Mouse (Mus musculus) lung, postnatal 0 days (tissue): ENCODE results near the gene Il24. TPM values are rescaled to one million over a fixed set of nuclear protein-coding genes. Genes with fewer than 3 reads are reported as not detected.

Experiments used
- ATAC-seq: fragments of 200-750 bp; cut with Nextera tagmentation; 2 replicates; pipeline ENCODE4 v1.8.0; 2017; ENCODE audit warnings: moderate library complexity
- DNase-seq: peaks from one replicate; pipeline ENCODE4 v3.0.0-alpha.2; 2016; ENCODE audit warnings: low spot score
- H3K27ac ChIP-seq: fragments of 300-500 bp; sonication (generic); 2 replicates; pipeline ENCODE4 v1.5.1; 2014; ENCODE audit warnings: antibody characterized with exemption, mild to moderate bottlenecking, low read length, mixed read lengths
- H3K27me3 ChIP-seq: fragments of 300-500 bp; sonication (generic); replicated peaks from 2 replicates; pipeline ENCODE4 v1.6.1; 2014; ENCODE audit warnings: low read length, mixed read lengths; ENCODE audit not compliant: insufficient read depth
- H3K36me3 ChIP-seq: fragments of 300-500 bp; sonication (generic); 2 replicates; pipeline ENCODE4 v1.6.1; 2014; ENCODE audit warnings: low read length, mixed read lengths; ENCODE audit not compliant: insufficient read depth
- H3K4me1 ChIP-seq: fragments of 300-500 bp; sonication (generic); 2 replicates; pipeline ENCODE4 v1.6.1; 2014; ENCODE audit warnings: antibody characterized with exemption, low read depth, low read length, mixed read lengths; ENCODE audit not compliant: insufficient read depth
- H3K4me2 ChIP-seq: fragments of 300-500 bp; sonication (generic); replicated peaks from 2 replicates; pipeline ENCODE4 v1.6.1; 2014; ENCODE audit warnings: low read depth, mild to moderate bottlenecking, low read length, moderate library complexity, mixed read lengths
- H3K4me3 ChIP-seq: fragments of 300-500 bp; sonication (generic); 2 replicates; pipeline ENCODE4 v1.5.1; 2014; ENCODE audit warnings: low read depth, low read length
- H3K9ac ChIP-seq: fragments of 300-500 bp; sonication (generic); replicated peaks from 2 replicates; pipeline ENCODE4 v1.6.1; 2014; ENCODE audit warnings: low read depth, mild to moderate bottlenecking
- H3K9me3 ChIP-seq: fragments of 300-500 bp; sonication (generic); 2 replicates; pipeline ENCODE4 v1.6.1; 2016; ENCODE audit warnings: low read length, mixed read lengths
- CTCF ChIP-seq: IDR thresholded peaks from 2 replicates; pipeline ENCODE4 v1.5.1; 2016; ENCODE audit warnings: antibody characterized with exemption, mild to moderate bottlenecking
- EP300 ChIP-seq: IDR thresholded peaks from 2 replicates; pipeline ENCODE4 v1.6.1; 2016; ENCODE audit warnings: antibody characterized with exemption, mild to moderate bottlenecking, control low read depth
- WGBS: fragments of 180-500 bp; shearing (Covaris S2); extraction: QIAGEN DNeasy Blood & Tissue Kit; methylation state at CpG from one replicate; pipeline ENCODE4 v1.1.7; 2014; 5-methylcytosine and 5-hydroxymethylcytosine counted together
- polyA plus RNA-seq: library from polyadenylated mRNA; unstranded; fragments of >200 nt; fragmentation: Nextera tagmentation; extraction: Ambion mirVana; gene quantifications from 2 replicates; pipeline ENCODE4 v1.2.1, GENCODE M21; 2015

The Il24 gene
- not detected in 2 replicates for polyA plus RNA-seq

DNA sequence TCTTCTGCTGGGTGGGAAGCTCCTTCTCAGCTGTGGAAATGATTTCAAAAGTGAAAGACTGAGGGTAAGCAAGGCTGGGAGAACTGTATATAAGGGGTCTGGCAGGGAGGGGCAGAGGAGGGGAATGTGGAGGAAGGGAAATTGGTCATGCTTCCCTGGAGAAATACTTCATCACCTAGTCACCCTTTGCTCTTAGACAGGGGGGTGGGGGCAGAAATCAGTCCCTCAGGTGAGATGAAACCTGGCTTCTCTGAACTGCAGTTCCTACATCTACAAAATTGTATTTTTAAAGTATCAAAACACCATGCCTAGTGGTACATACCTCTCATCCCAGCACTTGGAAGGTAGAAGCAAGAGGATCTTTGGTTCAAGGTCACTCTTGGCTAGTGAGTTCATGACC is at the start of gene Il24:
TSS of gene Il24 (minus strand) at position 101 of the 400 bp plus-strand sequence.
- Histone ChIP-seq H3K27ac (no peak within 1 kb of the TSS), H3K4me2 (no peak within 1 kb of the TSS), H3K9me3 (no peaks in the 10 kb centered on the region), H3K27me3 (no peaks in the 10 kb centered on the region), H3K4me3 (no peak within 1 kb of the TSS), H3K4me1 (no peaks in the 10 kb centered on the region), H3K9ac (no peak within 1 kb of the TSS), H3K36me3 (no peaks in the 10 kb centered on the region)
- no peak for TF ChIP-seq CTCF
- TF ChIP-seq EP300, result no peak
- DNase-seq, result no peak
- no peak for ATAC-seq

DNA sequence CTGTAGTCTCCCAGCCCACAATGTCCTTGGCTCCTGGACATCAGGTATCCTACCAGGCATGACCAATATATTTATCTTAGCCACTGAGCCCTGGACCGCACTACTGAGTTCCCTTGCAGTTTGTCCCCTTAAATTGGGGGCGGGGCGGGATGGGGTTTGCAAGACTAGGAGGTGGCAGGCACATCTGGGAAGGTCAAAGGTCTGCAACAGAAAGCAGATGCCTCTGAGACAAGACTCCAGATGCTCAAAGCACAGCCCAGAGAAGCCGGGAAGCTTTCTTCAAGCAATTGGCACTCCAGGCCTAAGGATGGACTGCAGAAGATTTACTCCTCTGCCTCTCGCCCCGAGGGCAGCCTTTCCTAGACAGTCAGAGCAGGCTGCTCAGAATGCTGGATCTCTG is 49.1 kb upstream of the Il24 start:
- Histone ChIP-seq H3K4me3 (no peak overlapping the region), H3K9ac (no peak overlapping the region), H3K27me3 (no peaks in the 10 kb centered on the region), H3K36me3 (no peaks in the 10 kb centered on the region), H3K27ac (no peak overlapping the region), H3K4me1 (no peaks in the 10 kb centered on the region), H3K9me3 (no peaks in the 10 kb centered on the region), H3K4me2 (no peak overlapping the region)
- WGBS, result 54% methylated on average over 6 of the region's 6 CpGs
- no peak for ATAC-seq
- TF ChIP-seq EP300, result no peak
- TF ChIP-seq CTCF, result no peak
- no peak for DNase-seq

DNA sequence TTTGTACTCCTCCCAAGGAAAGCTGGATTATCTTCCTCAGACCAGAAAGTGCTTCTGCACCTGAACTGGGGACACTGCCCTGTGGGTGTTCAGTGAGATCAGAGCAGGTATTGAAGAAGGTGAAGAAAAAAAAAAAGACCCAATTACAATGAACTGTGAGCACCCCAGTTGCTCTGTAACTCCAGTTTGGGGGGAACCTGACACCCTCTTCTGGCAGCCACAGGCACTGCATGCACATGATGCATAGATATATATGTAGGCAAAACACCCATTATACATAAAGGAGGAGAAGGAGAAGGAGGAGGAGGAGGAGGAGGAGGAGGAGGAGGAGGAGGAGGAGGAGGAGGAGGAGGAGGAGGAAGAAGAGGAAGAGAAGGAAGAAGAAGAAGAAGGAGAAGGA is 39.2 kb upstream of the Il24 start:
- ATAC-seq, result no peak
- DNase-seq, result no peak
- Histone ChIP-seq H3K9me3 (no peaks in the 10 kb centered on the region), H3K4me3 (no peak overlapping the region), H3K4me2 (no peak overlapping the region), H3K36me3 (no peaks in the 10 kb centered on the region), H3K27ac (no peak overlapping the region), H3K27me3 (no peaks in the 10 kb centered on the region), H3K9ac (no peak overlapping the region), H3K4me1 (no peaks in the 10 kb centered on the region)
- TF ChIP-seq CTCF (peak; percentile 37), EP300 (no peak)

DNA sequence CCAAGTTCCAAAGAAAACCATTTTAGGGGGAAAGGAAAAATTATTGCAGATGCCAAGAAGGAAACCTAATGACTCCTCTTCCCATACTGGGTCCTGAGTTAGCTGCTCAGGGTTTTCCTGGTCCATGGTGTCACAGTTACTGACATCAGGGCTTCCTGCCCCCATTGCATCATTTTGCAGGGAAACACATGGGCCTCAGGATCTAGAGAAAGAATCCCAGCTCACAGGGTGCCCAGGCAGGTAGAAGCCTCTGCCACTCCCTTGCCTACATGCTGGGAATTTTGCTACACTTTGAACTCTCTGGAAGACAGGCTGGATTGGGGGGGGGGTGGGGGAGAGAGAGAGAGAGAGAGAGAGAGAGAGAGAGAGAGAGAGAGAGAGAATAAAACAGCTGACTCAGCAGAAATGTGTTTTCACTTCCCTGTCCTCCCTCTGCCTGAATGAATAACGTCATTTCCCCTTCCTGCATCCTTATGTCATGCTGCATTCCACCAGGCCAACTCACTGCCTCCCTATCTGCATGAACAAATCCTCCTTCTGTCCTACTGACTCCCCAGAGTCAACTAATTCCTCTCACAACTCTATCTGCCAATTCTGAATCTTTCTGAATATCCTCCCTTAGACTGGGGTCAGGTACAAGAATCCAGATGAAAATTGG is 31.2 kb upstream of the Il24 start:
- TF ChIP-seq CTCF (no peak), EP300 (no peak)
- Histone ChIP-seq H3K36me3 (no peaks in the 10 kb centered on the region), H3K4me1 (no peaks in the 10 kb centered on the region), H3K27me3 (no peaks in the 10 kb centered on the region), H3K4me3 (no peak overlapping the region), H3K4me2 (no peak overlapping the region), H3K27ac (no peak overlapping the region), H3K9ac (no peak overlapping the region), H3K9me3 (no peaks in the 10 kb centered on the region)
- ATAC-seq, result no peak
- 6% methylated on average over 1 of the region's 1 CpGs for WGBS
- peak; percentile 22 for DNase-seq

DNA sequence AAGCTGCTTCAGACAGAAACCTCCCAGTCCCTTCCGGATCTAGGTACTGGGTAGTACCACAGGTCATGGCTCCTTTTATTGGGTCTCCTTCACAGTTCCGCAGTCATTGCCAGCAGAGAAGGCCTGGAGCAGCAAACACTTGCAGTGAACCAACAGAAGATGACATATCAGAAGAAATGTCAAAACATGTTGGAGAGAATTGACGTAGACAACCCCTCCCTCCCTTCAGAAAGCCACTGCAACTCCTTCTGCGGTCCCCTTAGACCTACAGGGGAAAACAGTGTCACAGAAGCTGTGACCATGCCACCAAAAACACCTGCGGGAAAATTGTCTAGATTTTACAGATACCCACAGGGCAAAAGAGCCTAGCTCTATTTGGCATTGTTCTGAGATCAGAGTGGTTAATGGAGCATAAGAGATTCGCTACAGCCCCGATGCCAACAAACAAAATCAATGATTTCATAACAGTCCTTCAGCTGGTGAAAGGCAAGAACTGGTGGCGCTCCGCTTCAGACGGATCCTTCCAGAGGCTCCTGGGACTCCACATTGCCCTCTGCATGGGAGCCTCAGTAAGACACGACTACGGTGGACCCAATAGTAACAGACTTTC is 24.3 kb upstream of the Il24 start, which contains the start of gene Il20:
TSS of gene Il20 (minus strand) at position 51 of the 610 bp plus-strand sequence.
- Histone ChIP-seq H3K4me1 (no peaks in the 10 kb centered on the region), H3K4me2 (no peak within 1 kb of the TSS), H3K4me3 (no peak within 1 kb of the TSS), H3K9ac (no peak within 1 kb of the TSS), H3K27ac (no peak within 1 kb of the TSS), H3K27me3 (no peaks in the 10 kb centered on the region), H3K36me3 (no peaks in the 10 kb centered on the region), H3K9me3 (no peaks in the 10 kb centered on the region)
- WGBS, result 87% methylated on average over 12 of the region's 12 CpGs
- no peak for ATAC-seq
- DNase-seq, result no peak
- TF ChIP-seq CTCF (no peak), EP300 (no peak)

DNA sequence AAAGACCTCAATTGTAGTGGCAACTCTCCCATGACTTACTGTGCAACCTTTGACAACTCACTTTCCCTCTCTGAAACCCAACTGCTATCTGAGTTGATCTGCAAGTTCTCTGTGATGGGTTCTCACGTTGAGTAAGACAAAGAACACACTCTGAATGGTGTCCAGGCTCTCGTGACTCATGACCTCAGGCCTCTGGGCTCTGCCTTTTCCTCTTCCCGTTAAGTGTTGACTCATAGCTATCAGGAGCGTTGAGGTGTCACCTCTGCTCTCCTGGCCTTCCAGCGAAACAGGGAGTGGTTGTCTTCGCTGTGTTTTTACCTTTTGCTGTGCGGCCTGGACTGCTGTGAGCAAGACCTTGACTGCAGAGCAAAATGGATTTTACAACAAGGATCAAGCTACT is 15.3 kb upstream of the Il24 start:
- ATAC-seq, result no peak
- H3K9me3 ChIP-seq, result no peaks in the 10 kb centered on the region

More for the DNA sequence above, 15.3 kb upstream of the Il24 start:
- no peaks in the 10 kb centered on the region for H3K36me3 ChIP-seq
- H3K4me3 ChIP-seq, result no peak overlapping the region
- no peak overlapping the region for H3K4me2 ChIP-seq
- H3K4me1 ChIP-seq, result no peaks in the 10 kb centered on the region
- WGBS, result 71% methylated on average over 7 of the region's 7 CpGs
- TF ChIP-seq EP300 (no peak), CTCF (no peak)
- no peaks in the 10 kb centered on the region for H3K27me3 ChIP-seq
- no peak overlapping the region for H3K27ac ChIP-seq
- no peak overlapping the region for H3K9ac ChIP-seq
- DNase-seq, result no peak
